Mouse (Mus musculus) heart, adult 2 months (tissue): ENCODE data around the gene Metap1.

Source experiments
- CTCF ChIP-seq: fragments of 200-600 bp; IDR thresholded peaks from 2 replicates; pipeline ENCODE4 v1.8.1; 2022; ENCODE audit warnings: antibody characterized with exemption, mild to moderate bottlenecking, moderate library complexity
- EP300 ChIP-seq: fragments of 200-500 bp; IDR thresholded peaks from 2 replicates; pipeline ENCODE4 v1.6.1; 2011; ENCODE audit warnings: low read depth, low read length, control low read depth; ENCODE audit not compliant: insufficient read depth

DNA sequence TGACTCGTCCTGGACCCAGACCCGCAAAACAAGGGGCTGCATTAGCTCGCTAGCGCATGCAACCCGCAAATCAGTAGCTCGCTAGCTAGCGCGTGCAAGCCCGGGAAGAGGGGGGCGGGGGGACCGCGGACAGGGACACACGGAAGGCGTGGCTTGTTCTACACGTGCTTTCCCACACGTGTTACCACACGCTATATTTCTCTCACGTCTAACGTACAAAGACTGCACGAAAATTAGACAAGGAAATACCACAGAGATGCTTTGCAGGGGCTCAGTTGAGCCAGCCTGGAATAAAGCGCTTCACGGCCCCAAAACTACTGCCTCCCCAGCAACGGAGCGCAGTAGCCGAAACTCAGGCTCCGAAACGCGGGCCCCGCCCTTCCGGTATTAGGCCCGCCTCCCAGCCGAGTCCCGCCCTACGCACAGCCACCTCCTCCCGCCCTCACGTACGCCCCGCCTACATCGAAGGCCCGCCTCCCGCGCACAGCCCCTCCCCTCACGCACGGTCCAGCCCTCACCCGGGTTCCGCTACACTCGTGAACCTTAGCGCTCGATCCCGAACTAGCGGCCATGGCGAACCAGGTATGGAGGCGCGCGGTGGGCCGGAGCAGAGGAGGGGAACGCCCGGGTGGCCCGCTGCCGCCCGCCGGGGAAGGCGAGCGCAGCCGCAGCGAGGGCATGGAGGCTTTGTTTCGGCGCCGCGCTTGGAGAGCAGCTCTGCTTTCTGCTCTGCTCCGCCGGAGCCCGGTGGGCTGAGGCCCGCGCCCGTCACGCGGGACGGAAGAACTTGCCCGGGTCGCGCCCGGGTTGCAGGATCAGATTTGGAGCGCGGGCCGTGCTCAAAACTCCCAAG lies 46.5 kb downstream of the Metap1 start, which contains the start of gene Adh5:
- TF ChIP-seq EP300 (0 out of 2 replicates have a peak, but pooled peaks have one; percentile 40), CTCF (peak; percentile 19; the same call in 1 of the 2 replicates)
